Mouse (Mus musculus) C2C12 (cell line): ENCODE results near the gene Hoxb3. TPM values are rescaled to one million over a fixed set of nuclear protein-coding genes. Genes with fewer than 3 reads are reported as not detected.

Source experiments
- H3K27me3 ChIP-seq: one replicate; pipeline ENCODE4 v1.6.1; 2011; ENCODE audit not compliant: control insufficient read depth, insufficient read depth, insufficient read length
- H3K36me3 ChIP-seq: one replicate; pipeline ENCODE4 v1.6.1; 2011; ENCODE audit not compliant: control insufficient read depth, insufficient read depth
- H3K4me3 ChIP-seq: one replicate; pipeline ENCODE4 v1.5.1; 2011; ENCODE audit warnings: mild to moderate bottlenecking, control low read depth; ENCODE audit not compliant: poor library complexity, insufficient read depth, severe bottlenecking
- H3K79me2 ChIP-seq: one replicate; pipeline ENCODE4 v1.6.1; 2011; ENCODE audit not compliant: control insufficient read depth, insufficient read depth
- H3K79me3 ChIP-seq: one replicate; pipeline ENCODE4 v1.6.1; 2011; ENCODE audit warnings: low read depth, control low read depth
- H3ac ChIP-seq: one replicate; pipeline ENCODE3; 2011; ENCODE audit warnings: low read depth; ENCODE audit not compliant: control insufficient read depth, insufficient read length
- CEBPB ChIP-seq: IDR thresholded peaks from one replicate; pipeline ENCODE4 v1.6.1; 2011; ENCODE audit warnings: low read depth, mild to moderate bottlenecking, control low read depth, moderate library complexity
- CTCF ChIP-seq: IDR thresholded peaks from one replicate; pipeline ENCODE4 v1.5.1; 2011; ENCODE audit not compliant: control insufficient read depth, insufficient read depth, insufficient read length
- FOSL1 ChIP-seq: IDR thresholded peaks from one replicate; pipeline ENCODE4 v1.8.0; 2011; ENCODE audit warnings: mild to moderate bottlenecking, low read length; ENCODE audit not compliant: poor library complexity, insufficient read depth, severe bottlenecking
- MAX ChIP-seq: IDR thresholded peaks from one replicate; pipeline ENCODE4 v1.6.1; 2011; ENCODE audit warnings: mild to moderate bottlenecking, control low read depth
- MYOD1 ChIP-seq: IDR thresholded peaks from one replicate; pipeline ENCODE4 v1.6.1; 2011; ENCODE audit warnings: low read depth; ENCODE audit not compliant: control insufficient read depth, insufficient read length
- MYOG ChIP-seq: IDR thresholded peaks from one replicate; pipeline ENCODE4 v1.6.1; 2011; ENCODE audit not compliant: control insufficient read depth, insufficient read length; ENCODE audit errors: extremely low read depth
- USF1 ChIP-seq: IDR thresholded peaks from one replicate; pipeline ENCODE4 v1.6.1; 2011; ENCODE audit warnings: low read depth, mild to moderate bottlenecking, control low read depth, moderate library complexity
- polyA plus RNA-seq: library from polyadenylated mRNA; unstranded; fragments of >200 nt; fragmentation: generic; extraction: Trizol; gene quantifications from one replicate; pipeline ENCODE4 v1.2.1, GENCODE M21; 2012; ENCODE audit warnings: missing spikeins

Gene Hoxb3
- polyA plus RNA-seq, 1 experiment: not detected

- peaks cover 85% of the 10 kb centered on the region for H3K27me3 ChIP-seq
- no peaks in the 10 kb centered on the region for H3K79me2 ChIP-seq
- no peak overlapping the region for H3K4me3 ChIP-seq
- H3K79me3 ChIP-seq: no peaks in the 10 kb centered on the region
- no peak overlapping the region for H3ac ChIP-seq
- TF ChIP-seq CEBPB: no peak
- no peak for TF ChIP-seq MYOG
- no peak for TF ChIP-seq MYOD1
- no peak for TF ChIP-seq CTCF
- TF ChIP-seq USF1: no peak
- TF ChIP-seq MAX: no peak
- no peak for TF ChIP-seq FOSL1
- H3K36me3 ChIP-seq: no peaks in the 10 kb centered on the region
Measured at GRCm38 (mm10) chr11:96304381-96305195, 18.5 kb upstream of the Hoxb3 start.

GRCm38 (mm10) chr11:96305505-96306182 is 17.5 kb upstream of the Hoxb3 start:
- Histone ChIP-seq H3K79me2 (no peaks in the 10 kb centered on the region), H3K4me3 (no peak overlapping the region)
- TF ChIP-seq MYOG (no peak), CTCF (no peak), USF1 (no peak), CEBPB (no peak), MAX (no peak), FOSL1 (no peak), MYOD1 (no peak)

GRCm38 (mm10) chr11:96306183-96306907 is 16.8 kb upstream of the Hoxb3 start:
- no peaks in the 10 kb centered on the region for H3K79me2 ChIP-seq
- H3K36me3 ChIP-seq: no peaks in the 10 kb centered on the region
- no peak overlapping the region for H3K4me3 ChIP-seq
- no peaks in the 10 kb centered on the region for H3K79me3 ChIP-seq
- no peak for TF ChIP-seq MAX
- TF ChIP-seq USF1: no peak
- no peak for TF ChIP-seq MYOG
- no peak for TF ChIP-seq MYOD1
- TF ChIP-seq FOSL1: no peak
- no peak for TF ChIP-seq CTCF
- TF ChIP-seq CEBPB: no peak
- no peak overlapping the region for H3ac ChIP-seq
- peaks cover 81% of the 10 kb centered on the region for H3K27me3 ChIP-seq

More at GRCm38 (mm10) chr11:96305505-96306182, 17.5 kb upstream of the Hoxb3 start:
- Histone ChIP-seq H3K36me3 (no peaks in the 10 kb centered on the region), H3K27me3 (peaks cover 83% of the 10 kb centered on the region), H3K79me3 (no peaks in the 10 kb centered on the region), H3ac (no peak overlapping the region)

DNA sequence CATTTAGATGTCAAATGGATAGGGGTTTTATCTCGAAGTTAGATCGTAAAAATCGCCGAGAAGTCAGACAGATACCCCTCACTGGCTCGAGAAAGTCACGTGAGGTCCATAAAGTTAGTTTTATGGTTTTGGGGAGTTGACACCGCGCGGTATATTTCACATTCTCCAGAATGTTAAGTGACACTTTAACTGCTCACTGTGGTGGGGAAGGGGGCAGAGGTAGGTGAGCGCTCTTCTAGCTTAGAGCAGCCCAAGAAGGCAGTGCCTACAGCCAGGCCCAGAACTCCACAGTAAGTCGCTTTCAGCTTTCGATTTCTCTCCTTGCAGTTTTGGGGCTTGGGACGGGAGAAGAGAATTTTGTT is 16.2 kb upstream of the Hoxb3 start:
- TF ChIP-seq CEBPB: no peak
- no peak for TF ChIP-seq USF1
- Histone ChIP-seq H3K36me3 (no peaks in the 10 kb centered on the region), H3K79me3 (no peaks in the 10 kb centered on the region), H3K4me3 (no peak overlapping the region), H3K79me2 (no peaks in the 10 kb centered on the region), H3K27me3 (peaks cover 80% of the 10 kb centered on the region), H3ac (no peak overlapping the region)

DNA sequence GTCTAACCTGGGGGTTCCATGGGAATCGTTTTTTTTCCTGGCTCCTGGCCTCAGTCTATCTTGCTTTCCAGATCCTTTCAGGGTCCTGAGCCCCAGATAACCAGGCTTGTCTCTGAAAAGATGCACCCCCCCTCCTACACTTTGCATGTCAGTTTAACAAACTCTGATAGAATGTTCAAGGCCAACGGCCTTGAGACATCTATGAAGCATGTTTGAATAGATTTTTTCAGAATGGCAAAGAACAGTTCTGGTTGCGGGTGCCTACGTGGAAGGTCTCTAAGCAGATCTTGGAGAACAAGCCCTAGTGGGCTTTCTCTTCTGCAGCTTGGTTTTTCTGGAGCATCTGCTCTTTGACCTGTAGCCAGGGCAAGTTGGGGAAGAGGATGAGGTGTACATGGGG is 14.4 kb upstream of the Hoxb3 start:
- peaks cover 80% of the 10 kb centered on the region for H3K27me3 ChIP-seq
- no peak for TF ChIP-seq CEBPB
- no peak for TF ChIP-seq MAX
- no peak for TF ChIP-seq USF1
- no peak for TF ChIP-seq FOSL1
- no peak for TF ChIP-seq CTCF
- TF ChIP-seq MYOG: no peak
- TF ChIP-seq MYOD1: no peak

More for the DNA sequence above, 14.4 kb upstream of the Hoxb3 start:
- no peak overlapping the region for H3ac ChIP-seq
- H3K79me2 ChIP-seq: no peaks in the 10 kb centered on the region
- H3K79me3 ChIP-seq: no peaks in the 10 kb centered on the region
- no peaks in the 10 kb centered on the region for H3K36me3 ChIP-seq
- no peak overlapping the region for H3K4me3 ChIP-seq
